Mouse (Mus musculus) bone marrow, adult 2 months (tissue): ENCODE data around the gene Gm20547.

ENCODE experiments used
- CTCF ChIP-seq: fragments of 200-500 bp; IDR thresholded peaks from 2 replicates; pipeline ENCODE4 v1.5.1; 2011; ENCODE audit warnings: low read length, control low read depth; ENCODE audit not compliant: control insufficient read depth, insufficient read depth
- POLR2A ChIP-seq: fragments of 200-500 bp; IDR thresholded peaks from 2 replicates; pipeline ENCODE4 v1.6.1; 2011; ENCODE audit warnings: low read depth, mild to moderate bottlenecking, control low read depth, low read length, borderline replicate concordance; ENCODE audit not compliant: control insufficient read depth

DNA sequence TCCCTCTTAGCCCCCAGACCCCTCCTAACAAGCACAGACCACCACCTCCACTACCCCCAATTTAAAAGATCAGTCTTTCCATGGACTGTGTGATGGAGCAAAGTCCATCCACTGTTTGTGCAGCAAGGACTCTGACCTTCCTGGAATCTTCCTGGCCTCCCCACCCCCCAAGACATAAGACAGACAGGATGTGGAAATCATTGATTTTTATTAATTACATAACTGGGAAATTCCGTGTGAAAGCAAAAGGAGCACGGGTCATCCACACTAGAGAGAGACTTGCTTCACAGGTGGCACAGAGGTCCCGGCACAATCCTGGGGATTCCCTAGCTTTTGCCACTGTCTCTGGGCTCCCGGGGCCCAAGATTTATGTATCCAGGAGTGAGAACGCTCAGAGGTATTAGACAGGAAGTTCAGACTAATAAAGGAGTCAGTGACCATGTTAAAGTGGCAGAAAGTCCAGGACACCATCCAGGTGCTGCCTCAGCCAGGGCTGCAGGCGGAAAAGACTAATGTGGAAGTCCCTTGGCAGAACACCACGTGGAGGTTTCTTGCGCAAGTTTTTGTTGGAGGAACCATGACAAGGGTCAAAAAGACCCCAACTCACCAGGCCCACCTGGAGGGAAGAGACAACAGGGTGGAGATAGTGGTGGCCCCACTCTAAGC, 19.3 kb downstream of the Gm20547 start, which contains the start of gene Cfb:
- TF ChIP-seq CTCF (no peak), POLR2A (no peak)
